Mouse (Mus musculus) embryonic facial prominence, embryonic 13.5 days (tissue): ENCODE measurements around the gene Rbpjl. TPM values are rescaled to one million over a fixed set of nuclear protein-coding genes. Genes with fewer than 3 reads are reported as not detected.

Experiments used
- ATAC-seq: fragments of 200-750 bp; cut with Nextera tagmentation; 2 replicates; pipeline ENCODE4 v1.8.0; 2017; ENCODE audit warnings: low read depth; ENCODE audit not compliant: insufficient number of reproducible peaks, insufficient read depth, low FRiP score, low TSS enrichment
- H3K27ac ChIP-seq: fragments of 300-500 bp; sonication (generic); 2 replicates; pipeline ENCODE4 v1.5.1; 2015; ENCODE audit warnings: moderate library complexity, mild to moderate bottlenecking, inconsistent platforms
- H3K27me3 ChIP-seq: fragments of 300-500 bp; sonication (generic); 2 replicates; pipeline ENCODE4 v1.6.1; 2015; ENCODE audit warnings: mild to moderate bottlenecking, inconsistent platforms
- H3K36me3 ChIP-seq: fragments of 300-500 bp; sonication (generic); 2 replicates; pipeline ENCODE4 v1.6.1; 2015; ENCODE audit warnings: mild to moderate bottlenecking, inconsistent platforms
- H3K4me1 ChIP-seq: fragments of 300-500 bp; sonication (generic); 2 replicates; pipeline ENCODE4 v1.6.1; 2015; ENCODE audit warnings: inconsistent platforms
- H3K4me2 ChIP-seq: fragments of 300-500 bp; sonication (generic); 2 replicates; pipeline ENCODE4 v1.6.1; 2015; ENCODE audit warnings: moderate library complexity, mild to moderate bottlenecking, inconsistent platforms
- H3K4me3 ChIP-seq: fragments of 300-500 bp; sonication (generic); 2 replicates; pipeline ENCODE4 v1.5.1; 2015; ENCODE audit warnings: mild to moderate bottlenecking, inconsistent platforms
- H3K9ac ChIP-seq: fragments of 300-500 bp; sonication (generic); 2 replicates; pipeline ENCODE4 v1.6.1; 2015; ENCODE audit warnings: mild to moderate bottlenecking, inconsistent platforms
- H3K9me3 ChIP-seq: fragments of 300-500 bp; sonication (generic); 2 replicates; pipeline ENCODE4 v1.6.1; 2016; ENCODE audit warnings: inconsistent platforms
- WGBS: fragments of 180-500 bp; shearing (Covaris S2); methylation state at CpG from one replicate; pipeline ENCODE4 v1.1.7; 2015; ENCODE audit warnings: mixed read lengths; 5-methylcytosine and 5-hydroxymethylcytosine counted together
- polyA plus RNA-seq: library from polyadenylated mRNA; unstranded; fragments of >200 nt; fragmentation: Nextera tagmentation; extraction: Ambion mirVana; gene quantifications from 2 replicates; pipeline ENCODE4 v1.2.1, GENCODE M21; 2015

The Rbpjl gene
- polyA plus RNA-seq, 1 experiment from 2014 or later: 0.59 TPM

DNA sequence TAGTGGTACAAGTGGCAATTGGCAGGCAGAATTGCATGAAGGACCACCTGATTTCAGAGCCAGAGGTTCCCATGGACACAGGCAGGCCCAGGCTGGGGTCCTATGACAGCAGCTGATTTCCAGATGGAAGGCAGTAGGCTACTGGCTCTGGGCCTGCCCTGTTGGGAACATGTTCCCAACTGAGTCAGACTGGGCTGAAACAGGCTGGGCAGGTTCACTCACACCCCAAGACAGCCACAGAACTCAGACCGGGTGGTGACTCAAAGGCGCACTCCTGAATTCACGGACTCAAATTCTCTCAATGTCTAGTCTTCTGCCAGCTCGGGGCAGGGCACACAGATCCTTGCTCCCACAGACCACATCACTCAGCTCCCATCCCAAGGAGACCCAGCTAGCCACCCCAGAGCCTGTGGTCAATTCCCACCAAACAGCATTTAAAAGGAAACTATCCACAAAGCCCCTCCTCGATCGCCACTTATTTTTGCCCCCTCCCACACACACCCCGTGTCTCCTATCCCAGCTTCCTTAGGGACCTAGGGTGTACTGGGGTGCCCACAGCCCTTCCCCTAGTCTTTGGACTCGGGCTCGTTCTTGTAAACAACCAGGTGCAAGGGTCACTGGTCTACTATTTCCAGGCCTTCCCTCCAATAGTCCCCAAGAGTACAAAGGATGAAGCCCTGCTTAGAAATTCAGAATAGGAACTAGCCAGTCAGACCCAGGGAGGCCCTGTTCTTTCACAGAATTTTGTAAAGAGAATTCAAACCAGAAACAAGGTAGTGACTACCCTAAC, 28.9 kb downstream of the Rbpjl start:
- Histone ChIP-seq H3K4me3 (no peak overlapping the region), H3K4me1 (peaks cover 67% of the 10 kb centered on the region), H3K4me2 (peak overlapping the region; percentile 48), H3K27ac (peak overlapping the region; percentile 84), H3K9ac (peak overlapping the region; percentile 61; the same call in 1 of the 2 replicates), H3K36me3 (peaks cover 29% of the 10 kb centered on the region), H3K27me3 (no peaks in the 10 kb centered on the region), H3K9me3 (no peaks in the 10 kb centered on the region)
- ATAC-seq: no peak
- WGBS: 57% methylated on average over 9 of the region's 9 CpGs

DNA sequence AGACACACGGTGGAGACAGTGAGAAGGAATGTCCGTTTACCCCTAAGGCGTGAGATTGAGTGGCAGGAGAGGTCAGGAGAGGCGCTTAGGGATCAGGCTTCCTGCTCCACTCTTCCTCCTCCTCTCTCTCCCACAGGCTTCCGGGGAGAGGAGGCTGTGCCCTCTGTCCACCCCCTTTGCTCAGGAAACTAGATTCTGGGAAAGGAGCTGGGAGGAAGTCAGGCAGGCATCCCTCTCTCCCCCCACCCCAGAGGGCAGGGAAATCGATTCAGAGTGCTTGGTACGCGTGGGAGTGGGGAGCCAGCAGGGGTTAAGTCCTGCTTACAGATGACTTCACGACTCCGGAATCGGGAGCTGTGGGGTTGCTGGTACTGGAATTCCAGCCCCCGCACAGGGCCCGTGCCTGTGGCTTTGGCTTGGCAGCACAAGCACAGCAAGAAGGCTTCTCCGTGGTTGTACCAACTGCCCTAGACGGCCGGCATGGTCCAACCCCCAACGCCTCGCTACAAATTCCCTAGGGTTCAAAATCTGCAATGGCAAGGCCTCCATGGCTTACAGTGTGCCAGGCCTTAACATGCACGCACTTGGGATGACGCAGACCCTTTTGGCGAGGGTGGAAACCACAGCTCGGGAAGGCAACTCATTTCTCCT, 29.7 kb downstream of the Rbpjl start:
- Histone ChIP-seq H3K36me3 (peaks cover 22% of the 10 kb centered on the region), H3K27me3 (no peaks in the 10 kb centered on the region), H3K4me2 (peak overlapping the region; percentile 48), H3K27ac (peak overlapping the region; percentile 84), H3K4me3 (peak overlapping the region; percentile 9; the same call in 1 of the 2 replicates), H3K4me1 (peaks cover 74% of the 10 kb centered on the region), H3K9ac (peak overlapping the region; percentile 61), H3K9me3 (no peaks in the 10 kb centered on the region)
- WGBS: 13% methylated on average over 22 of the region's 22 CpGs
- ATAC-seq: no peak

DNA sequence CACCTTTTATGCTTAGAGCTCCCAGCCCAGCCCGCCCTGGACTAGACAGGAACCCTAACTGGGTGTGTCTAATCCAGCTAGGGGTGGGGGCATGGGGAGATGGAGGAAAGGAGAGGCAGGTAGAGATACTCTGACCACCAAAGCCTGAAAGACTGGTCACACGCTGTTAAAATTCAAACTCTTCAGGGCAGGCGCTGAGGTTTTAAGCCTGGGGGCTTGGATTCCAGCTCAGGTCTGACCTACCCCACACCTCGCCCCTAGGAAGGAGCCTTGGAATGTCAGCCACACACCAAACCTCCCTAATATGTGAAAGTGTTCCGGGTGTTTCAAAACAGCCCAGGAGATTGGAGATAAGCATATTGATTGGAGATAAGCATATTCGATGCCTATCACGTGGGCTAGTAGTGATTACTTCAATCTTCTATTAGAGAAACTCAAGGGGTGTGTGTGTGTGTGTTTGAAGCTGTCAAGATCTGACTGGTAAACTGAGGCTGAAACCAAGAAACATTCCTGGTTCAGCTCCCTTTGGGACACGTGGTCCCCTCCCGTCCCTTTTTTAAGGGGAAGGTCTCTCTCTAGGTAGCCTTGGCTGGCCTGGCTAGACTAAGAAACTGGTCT, 30.4 kb downstream of the Rbpjl start:
- H3K36me3 ChIP-seq: peaks cover 15% of the 10 kb centered on the region
- H3K9ac ChIP-seq: peak overlapping the region; percentile 61; the same call in 1 of the 2 replicates
- 60% methylated on average over 9 of the region's 9 CpGs for WGBS
- H3K27me3 ChIP-seq: no peaks in the 10 kb centered on the region
- peak overlapping the region; percentile 48 for H3K4me2 ChIP-seq
- no peak for ATAC-seq
- peak overlapping the region; percentile 84 for H3K27ac ChIP-seq
- no peaks in the 10 kb centered on the region for H3K9me3 ChIP-seq
- H3K4me3 ChIP-seq: no peak overlapping the region
- H3K4me1 ChIP-seq: peaks cover 81% of the 10 kb centered on the region

DNA sequence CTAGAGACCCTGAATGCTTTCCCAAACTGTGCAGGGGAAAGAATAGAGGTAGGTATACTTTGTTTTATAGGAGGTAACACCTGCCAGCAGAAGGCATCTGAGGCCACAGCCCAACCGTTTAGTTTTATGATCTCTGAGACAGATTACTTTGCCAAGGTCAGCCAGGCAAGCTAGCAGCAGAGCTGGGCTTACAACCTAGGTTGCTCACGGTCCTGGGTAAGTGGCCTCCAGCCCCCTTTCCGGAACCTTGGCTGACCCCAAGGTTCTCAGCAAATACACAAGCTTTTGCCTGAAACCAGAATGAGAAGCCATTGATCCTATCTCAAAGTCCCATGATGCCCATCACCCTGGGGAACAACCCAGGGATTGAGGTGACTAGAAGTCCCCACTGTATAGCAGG, 31.7 kb downstream of the Rbpjl start:
- H3K27me3 ChIP-seq: no peaks in the 10 kb centered on the region
- 73% methylated on average over 3 of the region's 3 CpGs for WGBS
- H3K4me2 ChIP-seq: no peak overlapping the region
- no peak overlapping the region for H3K4me3 ChIP-seq
- 0 out of 2 replicates have a peak overlapping the region, but pooled peaks have one; percentile 6 for H3K9ac ChIP-seq
- peaks cover 94% of the 10 kb centered on the region for H3K4me1 ChIP-seq
- no peaks in the 10 kb centered on the region for H3K9me3 ChIP-seq
- 0 out of 2 replicates have a peak, but pooled peaks cover 2% of the 10 kb centered on the region for H3K36me3 ChIP-seq
- ATAC-seq: no peak
- no peak overlapping the region for H3K27ac ChIP-seq

DNA sequence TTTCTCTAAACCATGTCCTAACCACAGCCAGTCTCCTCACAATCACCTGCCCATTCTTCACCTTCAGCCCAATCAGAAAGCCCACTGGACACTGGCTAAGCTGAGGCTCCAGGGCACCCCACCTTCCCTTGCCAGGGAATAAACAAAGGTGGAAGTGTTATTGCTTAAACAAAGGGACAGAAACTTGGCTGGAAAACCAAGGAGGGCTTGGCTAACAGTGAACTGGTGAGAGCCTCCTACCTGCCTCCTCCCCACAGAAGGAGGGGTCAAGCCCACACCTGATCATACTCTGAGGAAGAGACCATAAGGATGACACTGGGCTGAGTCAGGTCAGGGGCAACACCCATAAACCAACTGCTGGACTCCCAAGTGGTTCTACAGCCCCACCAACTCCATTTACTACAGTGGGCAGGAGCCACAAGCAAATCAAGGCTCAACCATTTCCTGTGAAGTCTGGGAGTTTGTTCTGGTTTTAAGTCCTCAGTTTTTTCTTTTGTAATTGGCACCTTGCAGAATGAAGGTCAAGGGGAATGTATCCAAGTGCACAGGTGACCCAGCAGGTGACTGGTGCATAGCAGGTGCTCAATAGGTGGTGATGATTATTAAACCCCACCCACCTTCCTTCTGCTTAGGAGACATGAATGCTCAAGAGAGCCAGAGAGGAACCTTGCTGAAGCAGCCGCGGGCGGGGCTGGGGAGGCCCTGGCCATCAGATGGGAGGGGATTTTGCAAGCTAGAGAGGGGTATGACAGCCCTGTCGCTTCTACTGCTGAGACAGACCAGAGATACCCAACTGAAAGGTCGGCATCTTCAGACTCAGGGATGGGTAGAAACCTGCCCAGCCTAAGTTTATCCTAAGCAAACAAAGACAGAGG, 32.5 kb downstream of the Rbpjl start:
- Histone ChIP-seq H3K4me1 (peaks cover 98% of the 10 kb centered on the region), H3K4me3 (no peak overlapping the region), H3K27me3 (no peaks in the 10 kb centered on the region), H3K9me3 (no peaks in the 10 kb centered on the region), H3K36me3 (no peaks in the 10 kb centered on the region; the same call in 1 of the 2 replicates), H3K4me2 (peak overlapping the region; percentile 28), H3K9ac (no peak overlapping the region), H3K27ac (peak overlapping the region; percentile 79; the same call in 1 of the 2 replicates)
- WGBS: 21% methylated on average over 5 of the region's 5 CpGs
- no peak for ATAC-seq

DNA sequence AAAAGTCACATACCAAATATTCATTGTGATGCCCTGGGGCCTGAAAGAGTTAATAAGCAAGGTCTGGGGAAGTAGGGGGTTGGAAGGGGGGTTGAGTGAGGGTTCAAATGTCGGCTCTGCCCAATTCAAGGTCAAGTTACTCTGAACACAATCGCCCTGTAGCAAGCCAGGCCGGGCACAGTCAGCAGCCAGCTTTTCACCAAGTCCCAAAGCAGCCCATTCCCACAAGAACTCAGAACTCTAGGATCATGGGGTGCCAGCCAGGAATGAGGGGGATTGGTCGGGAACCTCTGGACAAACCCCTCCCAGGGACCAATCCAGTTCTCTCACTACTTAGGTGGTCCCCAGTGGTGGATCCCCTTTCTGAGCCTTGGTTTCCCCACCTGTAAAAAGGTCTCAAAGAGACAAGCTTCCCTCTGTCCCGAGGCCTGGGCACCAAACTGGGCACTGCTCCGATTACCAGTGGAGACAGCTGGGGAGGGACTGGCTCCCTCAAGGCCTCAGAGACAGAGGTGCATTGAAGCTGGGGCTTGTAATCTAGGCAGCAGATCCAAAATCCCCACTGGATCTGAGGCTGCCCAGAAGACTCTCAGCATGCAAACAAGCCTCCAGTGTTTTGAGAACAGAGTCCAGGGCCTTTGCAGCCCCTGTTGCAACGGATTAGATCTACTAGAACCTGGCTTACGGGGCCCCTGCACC, 33.4 kb downstream of the Rbpjl start:
- Histone ChIP-seq H3K27me3 (no peaks in the 10 kb centered on the region), H3K4me1 (peaks cover 98% of the 10 kb centered on the region), H3K4me2 (peak overlapping the region; percentile 28), H3K4me3 (no peak overlapping the region), H3K27ac (peak overlapping the region; percentile 79), H3K9ac (peak overlapping the region; percentile 49), H3K9me3 (no peaks in the 10 kb centered on the region), H3K36me3 (no peaks in the 10 kb centered on the region; the same call in 1 of the 2 replicates)
- WGBS: 9% methylated on average over 8 of the region's 8 CpGs
- ATAC-seq: no peak

DNA sequence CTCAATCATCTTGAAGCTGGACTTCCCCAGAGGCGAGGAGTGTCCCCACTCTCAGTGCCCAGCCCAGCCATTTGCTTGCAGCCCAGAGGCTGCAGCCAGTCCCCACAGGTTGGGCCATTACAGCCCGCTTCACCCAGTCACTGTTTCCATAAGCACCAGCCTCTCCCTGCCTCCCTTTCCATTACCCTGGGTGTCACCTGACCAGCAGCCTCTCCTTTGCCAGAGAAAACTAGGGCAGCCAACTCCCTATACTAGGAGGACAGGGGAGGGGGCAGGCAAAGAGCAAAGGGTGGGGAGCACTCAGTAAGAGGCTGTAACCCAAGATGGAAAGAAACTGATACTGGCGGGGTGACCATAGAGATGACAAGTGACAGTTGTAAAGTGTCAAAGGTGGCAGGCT, 34.0 kb downstream of the Rbpjl start:
- WGBS: 58% methylated on average over 3 of the region's 3 CpGs
- Histone ChIP-seq H3K4me1 (peaks cover 98% of the 10 kb centered on the region), H3K36me3 (no peaks in the 10 kb centered on the region; the same call in 1 of the 2 replicates), H3K9me3 (no peaks in the 10 kb centered on the region), H3K4me3 (no peak overlapping the region), H3K4me2 (peak overlapping the region; percentile 28; the same call in 1 of the 2 replicates), H3K27me3 (no peaks in the 10 kb centered on the region), H3K27ac (peak overlapping the region; percentile 79), H3K9ac (peak overlapping the region; percentile 49)
- no peak for ATAC-seq

DNA sequence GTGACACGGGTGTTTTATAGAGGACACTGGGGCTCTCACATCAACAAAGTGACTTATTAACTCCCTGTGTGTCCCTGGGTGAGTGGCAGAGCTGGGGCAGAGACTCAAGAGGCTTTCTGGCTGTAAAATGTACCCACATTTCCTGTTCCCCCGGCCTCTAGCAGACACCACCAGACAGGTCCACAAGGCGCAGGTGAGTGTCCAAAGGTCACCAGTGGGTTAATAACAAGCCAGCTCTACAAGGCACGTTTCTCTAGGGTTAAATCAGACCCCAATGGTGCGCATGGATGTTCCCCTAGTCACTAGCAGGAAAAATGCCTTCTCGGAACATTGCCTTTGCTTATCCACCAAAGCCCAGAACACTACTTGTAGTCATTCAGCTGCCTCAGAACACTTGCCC, 34.8 kb downstream of the Rbpjl start:
- 59% methylated on average over 6 of the region's 6 CpGs for WGBS
- H3K9ac ChIP-seq: no peak overlapping the region
- no peak overlapping the region for H3K4me3 ChIP-seq

DNA sequence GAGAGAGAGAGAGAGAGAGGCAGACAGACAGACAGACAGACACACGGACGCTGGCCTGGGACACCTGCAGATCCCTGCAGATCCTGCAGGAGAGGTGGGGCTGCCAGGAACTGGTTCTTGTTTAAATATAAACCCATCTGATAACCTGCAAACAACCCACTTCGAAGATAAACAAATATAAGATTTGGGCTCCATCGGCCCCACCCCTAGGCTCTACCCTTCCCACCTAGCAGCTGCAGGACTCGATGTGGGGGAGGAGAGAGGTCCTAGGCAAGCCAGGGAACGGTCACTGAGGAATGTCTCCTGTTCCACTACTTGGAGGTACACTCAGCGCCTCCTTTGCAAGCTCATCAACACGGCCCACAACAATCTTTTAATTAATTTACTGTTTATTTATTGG, 35.3 kb downstream of the Rbpjl start:
- H3K27ac ChIP-seq: no peak overlapping the region
- no peaks in the 10 kb centered on the region; the same call in 1 of the 2 replicates for H3K36me3 ChIP-seq
- H3K9ac ChIP-seq: no peak overlapping the region
- no peak overlapping the region for H3K4me3 ChIP-seq
- ATAC-seq: no peak
- H3K9me3 ChIP-seq: no peaks in the 10 kb centered on the region
- H3K27me3 ChIP-seq: no peaks in the 10 kb centered on the region
- no peak overlapping the region; the same call in 1 of the 2 replicates for H3K4me2 ChIP-seq
- H3K4me1 ChIP-seq: peaks cover 93% of the 10 kb centered on the region
- WGBS: 68% methylated on average over 8 of the region's 8 CpGs

More for the DNA sequence above, 34.8 kb downstream of the Rbpjl start:
- no peak for ATAC-seq
- Histone ChIP-seq H3K9me3 (no peaks in the 10 kb centered on the region), H3K27me3 (no peaks in the 10 kb centered on the region), H3K4me1 (peaks cover 95% of the 10 kb centered on the region), H3K36me3 (no peaks in the 10 kb centered on the region; the same call in 1 of the 2 replicates), H3K27ac (no peak overlapping the region), H3K4me2 (no peak overlapping the region)

DNA sequence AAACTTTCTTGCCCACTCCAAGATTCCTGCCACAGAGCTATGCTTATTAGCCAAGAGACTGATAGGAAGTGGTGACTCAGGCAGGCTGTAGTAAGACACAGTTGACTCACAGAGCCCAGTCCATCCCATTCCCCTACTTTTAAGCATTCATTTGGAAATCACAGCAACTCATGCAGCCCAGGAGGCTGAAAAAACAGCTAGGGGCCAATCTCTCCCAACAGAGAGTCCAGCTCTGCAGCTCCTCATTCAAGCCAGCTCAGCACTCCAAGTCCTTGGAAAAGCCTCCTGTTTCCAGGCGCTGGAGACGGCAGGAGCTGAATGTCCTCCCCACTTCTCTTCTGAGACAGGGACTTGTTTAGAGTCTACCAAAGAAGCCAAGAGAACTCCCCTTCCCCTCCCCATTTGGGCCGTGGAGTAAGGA, 36.1 kb downstream of the Rbpjl start:
- no peak overlapping the region for H3K4me3 ChIP-seq
- H3K27me3 ChIP-seq: no peaks in the 10 kb centered on the region
- WGBS: 68% methylated on average over 3 of the region's 3 CpGs
- no peak for ATAC-seq
- no peak overlapping the region for H3K4me2 ChIP-seq
- no peak overlapping the region for H3K27ac ChIP-seq
- H3K9me3 ChIP-seq: no peaks in the 10 kb centered on the region
- H3K4me1 ChIP-seq: peaks cover 92% of the 10 kb centered on the region
- H3K36me3 ChIP-seq: no peaks in the 10 kb centered on the region; the same call in 1 of the 2 replicates
- no peak overlapping the region; the same call in 1 of the 2 replicates for H3K9ac ChIP-seq
